Mouse (Mus musculus): ENCODE measurements around the gene Gmds. TPM values are rescaled to one million over a fixed set of nuclear protein-coding genes. Genes with fewer than 3 reads are reported as not detected.

Gene Gmds
- polyA plus RNA-seq, 1 experiment from 2014 or later, result 30.9 TPM

DNA sequence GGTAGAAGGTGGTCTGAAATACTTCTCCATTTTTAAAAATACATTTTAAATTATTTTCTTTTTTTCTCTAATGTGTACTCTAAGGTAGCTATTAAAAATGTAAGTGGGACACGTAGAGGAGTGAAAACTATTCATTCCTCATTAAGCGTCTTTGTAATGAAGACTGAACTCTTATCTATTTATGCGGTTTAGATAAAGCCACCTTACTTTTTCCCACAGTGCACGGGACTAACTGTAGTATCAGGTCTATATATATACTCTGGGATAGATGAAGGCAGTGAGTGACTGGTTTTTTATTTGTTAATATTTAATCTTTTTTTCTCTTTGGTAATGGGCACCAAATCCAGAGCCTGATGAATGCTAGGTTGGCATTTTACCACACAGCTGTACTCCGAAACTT lies 478.3 kb downstream of the Gmds start:
- 92% methylated on average over 5 of the region's 5 CpGs for WGBS
- no peak for ATAC-seq (replicated peaks; ENCODE audit: low FRiP score)
- H3K4me1 ChIP-seq (replicated peaks; ENCODE audit: control insufficient read depth, insufficient read depth, low read length), result no peaks in the 10 kb centered on the region
- no peak for DNase-seq (ENCODE audit: low spot score)
- no peaks in the 10 kb centered on the region for H3K9me3 ChIP-seq (ENCODE audit: control insufficient read depth, low read length)
- H3K4me2 ChIP-seq (ENCODE audit: low read depth, low read length, severe bottlenecking), result no peak overlapping the region
- no peak overlapping the region for H3K4me3 ChIP-seq (ENCODE audit: low read depth, low read length)
- H3K27ac ChIP-seq (ENCODE audit: low read depth, low read length), result no peak overlapping the region
- H3K36me3 ChIP-seq (ENCODE audit: control insufficient read depth, insufficient read depth, low read length), result no peaks in the 10 kb centered on the region
- H3K27me3 ChIP-seq (ENCODE audit: control insufficient read depth, insufficient read depth, low read length), result no peaks in the 10 kb centered on the region
- H3K9ac ChIP-seq (ENCODE audit: low read length), result no peak overlapping the region

DNA sequence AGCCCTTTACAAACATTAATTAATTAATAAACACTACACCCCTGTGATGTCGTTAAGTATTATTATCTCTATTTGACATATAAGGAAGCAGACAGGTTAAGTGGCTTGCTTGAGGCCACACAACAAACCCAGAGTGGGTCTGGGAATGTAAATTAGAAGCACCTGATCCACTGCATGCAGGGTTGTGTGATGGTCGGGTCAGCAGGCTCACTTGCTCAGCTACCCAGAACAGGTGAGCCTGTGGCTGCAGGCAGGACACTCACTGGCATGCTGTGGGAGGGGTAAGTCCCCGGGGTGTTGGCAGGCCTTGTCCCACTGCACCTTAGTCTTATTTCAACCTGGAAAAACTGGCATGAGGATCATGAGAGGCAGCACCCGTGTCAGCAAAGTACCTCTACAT lies 484.5 kb downstream of the Gmds start:
- no peaks in the 10 kb centered on the region for H3K4me1 ChIP-seq (replicated peaks; ENCODE audit: control insufficient read depth, insufficient read depth, low read length)
- H3K27me3 ChIP-seq (ENCODE audit: control insufficient read depth, insufficient read depth, low read length), result no peaks in the 10 kb centered on the region
- no peak overlapping the region for H3K4me2 ChIP-seq (ENCODE audit: low read depth, low read length, severe bottlenecking)
- DNase-seq (ENCODE audit: low spot score), result no peak
- WGBS, result 75% methylated on average over 4 of the region's 4 CpGs
- no peak for ATAC-seq (replicated peaks; ENCODE audit: low FRiP score)
- H3K4me3 ChIP-seq (ENCODE audit: low read depth, low read length), result no peak overlapping the region
- H3K9me3 ChIP-seq (ENCODE audit: control insufficient read depth, low read length), result no peaks in the 10 kb centered on the region
- no peaks in the 10 kb centered on the region for H3K36me3 ChIP-seq (ENCODE audit: control insufficient read depth, insufficient read depth, low read length)
- H3K9ac ChIP-seq (ENCODE audit: low read length), result no peak overlapping the region
- no peak overlapping the region for H3K27ac ChIP-seq (ENCODE audit: low read depth, low read length)

GRCm38 (mm10) chr13:31853564-31853963 lies 485.0 kb downstream of the Gmds start:
- H3K27ac ChIP-seq (ENCODE audit: low read depth, low read length), result no peak overlapping the region
- no peaks in the 10 kb centered on the region for H3K27me3 ChIP-seq (ENCODE audit: control insufficient read depth, insufficient read depth, low read length)

DNA sequence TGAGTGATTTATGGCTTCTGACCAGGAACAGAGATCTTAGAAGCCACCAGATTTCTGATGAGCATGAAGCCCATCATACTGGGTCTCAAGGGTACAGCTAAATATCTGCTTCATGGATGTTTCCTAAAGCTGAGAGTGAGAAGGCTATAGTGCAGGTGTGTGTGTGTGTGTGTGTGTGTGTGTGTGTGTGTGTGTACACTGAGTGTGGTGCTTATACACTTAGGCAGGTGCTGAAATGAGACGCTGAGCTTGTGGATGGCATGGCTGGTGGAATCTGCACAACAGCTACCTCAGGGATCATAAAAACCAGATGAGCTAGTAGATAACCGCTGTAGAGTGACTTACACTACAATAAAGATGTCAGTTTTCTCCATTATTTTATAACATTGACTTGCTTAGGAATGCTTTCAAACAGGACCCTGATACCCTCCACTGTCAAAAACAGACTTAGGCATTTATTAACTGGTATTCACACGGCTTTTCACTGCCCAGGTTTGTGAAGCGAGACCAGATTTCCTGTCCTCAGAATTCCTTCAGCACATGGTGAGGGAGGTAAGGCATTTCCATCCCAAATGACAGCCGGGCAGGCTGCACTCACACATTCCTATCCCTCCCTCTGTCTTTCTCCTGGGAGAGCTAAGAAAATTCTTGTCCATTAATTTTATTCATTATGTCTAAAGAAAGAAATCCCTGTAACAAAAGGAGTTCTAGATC lies 489.1 kb downstream of the Gmds start:
- Histone ChIP-seq H3K36me3 (ENCODE audit: control insufficient read depth, insufficient read depth, low read length) (no peaks in the 10 kb centered on the region), H3K4me1 (replicated peaks; ENCODE audit: control insufficient read depth, insufficient read depth, low read length) (no peaks in the 10 kb centered on the region), H3K27ac (ENCODE audit: low read depth, low read length) (no peak overlapping the region), H3K4me2 (ENCODE audit: low read depth, low read length, severe bottlenecking) (no peak overlapping the region), H3K9me3 (ENCODE audit: control insufficient read depth, low read length) (no peaks in the 10 kb centered on the region), H3K9ac (ENCODE audit: low read length) (no peak overlapping the region), H3K27me3 (ENCODE audit: control insufficient read depth, insufficient read depth, low read length) (no peaks in the 10 kb centered on the region), H3K4me3 (ENCODE audit: low read depth, low read length) (no peak overlapping the region)
- WGBS, result 59% methylated on average over 5 of the region's 5 CpGs
- DNase-seq (ENCODE audit: low spot score) (no peak), ATAC-seq (replicated peaks; ENCODE audit: low FRiP score) (no peak)

More at GRCm38 (mm10) chr13:31853564-31853963, 485.0 kb downstream of the Gmds start:
- Histone ChIP-seq H3K4me3 (ENCODE audit: low read depth, low read length) (no peak overlapping the region), H3K36me3 (ENCODE audit: control insufficient read depth, insufficient read depth, low read length) (no peaks in the 10 kb centered on the region), H3K9ac (ENCODE audit: low read length) (no peak overlapping the region), H3K4me2 (ENCODE audit: low read depth, low read length, severe bottlenecking) (no peak overlapping the region), H3K4me1 (replicated peaks; ENCODE audit: control insufficient read depth, insufficient read depth, low read length) (no peaks in the 10 kb centered on the region), H3K9me3 (ENCODE audit: control insufficient read depth, low read length) (no peaks in the 10 kb centered on the region)
- WGBS, result 54% methylated on average over 2 of the region's 2 CpGs
- DNase-seq (ENCODE audit: low spot score), result no peak
- ATAC-seq (replicated peaks; ENCODE audit: low FRiP score), result no peak

- H3K4me1 ChIP-seq (replicated peaks; ENCODE audit: control insufficient read depth, insufficient read depth, low read length), result no peaks in the 10 kb centered on the region
- no peaks in the 10 kb centered on the region for H3K36me3 ChIP-seq (ENCODE audit: control insufficient read depth, insufficient read depth, low read length)
- no peaks in the 10 kb centered on the region for H3K27me3 ChIP-seq (ENCODE audit: control insufficient read depth, insufficient read depth, low read length)
- ATAC-seq (replicated peaks; ENCODE audit: low FRiP score), result no peak
- 82% methylated on average over 4 of the region's 4 CpGs for WGBS
- DNase-seq (ENCODE audit: low spot score), result no peak
- H3K9ac ChIP-seq (ENCODE audit: low read length), result no peak overlapping the region
- no peak overlapping the region for H3K27ac ChIP-seq (ENCODE audit: low read depth, low read length)
- no peak overlapping the region for H3K4me3 ChIP-seq (ENCODE audit: low read depth, low read length)
- H3K9me3 ChIP-seq (ENCODE audit: control insufficient read depth, low read length), result no peaks in the 10 kb centered on the region
- H3K4me2 ChIP-seq (ENCODE audit: low read depth, low read length, severe bottlenecking), result no peak overlapping the region
Observed at GRCm38 (mm10) chr13:31835802-31836201, 502.7 kb downstream of the Gmds start.

GRCm38 (mm10) chr13:31830332-31830731 lies 508.2 kb downstream of the Gmds start:
- H3K27me3 ChIP-seq (ENCODE audit: control insufficient read depth, insufficient read depth, low read length), result no peaks in the 10 kb centered on the region
- H3K9ac ChIP-seq (ENCODE audit: low read length), result no peak overlapping the region
- WGBS, result 69% methylated on average over 9 of the region's 9 CpGs
- H3K4me3 ChIP-seq (ENCODE audit: low read depth, low read length), result no peak overlapping the region
- ATAC-seq (replicated peaks; ENCODE audit: low FRiP score), result no peak
- H3K4me1 ChIP-seq (replicated peaks; ENCODE audit: control insufficient read depth, insufficient read depth, low read length), result no peaks in the 10 kb centered on the region
- DNase-seq (ENCODE audit: low spot score), result no peak
- H3K9me3 ChIP-seq (ENCODE audit: control insufficient read depth, low read length), result no peaks in the 10 kb centered on the region
- no peaks in the 10 kb centered on the region for H3K36me3 ChIP-seq (ENCODE audit: control insufficient read depth, insufficient read depth, low read length)
- no peak overlapping the region for H3K27ac ChIP-seq (ENCODE audit: low read depth, low read length)
- no peak overlapping the region for H3K4me2 ChIP-seq (ENCODE audit: low read depth, low read length, severe bottlenecking)

DNA sequence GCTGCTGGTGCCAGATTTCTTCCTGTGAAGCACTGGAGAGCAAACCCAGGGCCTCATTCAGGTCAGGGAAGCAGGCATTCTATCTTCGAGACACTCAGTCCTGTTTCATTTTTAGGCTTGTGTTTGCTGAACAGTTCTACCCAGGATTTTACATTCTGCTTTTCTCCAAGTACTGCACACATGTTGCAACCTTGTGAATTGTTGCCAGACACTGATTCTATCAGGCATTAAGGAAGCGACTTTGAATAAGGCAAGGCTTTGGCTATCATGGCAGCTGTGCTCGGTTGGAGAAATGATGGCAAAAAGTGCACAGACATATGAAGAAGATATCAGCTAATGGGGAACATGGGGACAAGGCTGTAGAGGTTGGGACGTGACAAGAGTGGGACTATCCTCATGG lies 510.1 kb downstream of the Gmds start:
- 88% methylated on average over 4 of the region's 4 CpGs for WGBS
- Histone ChIP-seq H3K4me3 (ENCODE audit: low read depth, low read length) (no peak overlapping the region), H3K36me3 (ENCODE audit: control insufficient read depth, insufficient read depth, low read length) (no peaks in the 10 kb centered on the region), H3K9me3 (ENCODE audit: control insufficient read depth, low read length) (no peaks in the 10 kb centered on the region), H3K4me1 (replicated peaks; ENCODE audit: control insufficient read depth, insufficient read depth, low read length) (no peaks in the 10 kb centered on the region), H3K27me3 (ENCODE audit: control insufficient read depth, insufficient read depth, low read length) (no peaks in the 10 kb centered on the region; the same call in 1 of the 2 replicates), H3K9ac (ENCODE audit: low read length) (no peak overlapping the region), H3K27ac (ENCODE audit: low read depth, low read length) (no peak overlapping the region), H3K4me2 (ENCODE audit: low read depth, low read length, severe bottlenecking) (no peak overlapping the region)
- DNase-seq (ENCODE audit: low spot score), result no peak
- ATAC-seq (replicated peaks; ENCODE audit: low FRiP score), result no peak

GRCm38 (mm10) chr13:31827820-31828332 lies 510.7 kb downstream of the Gmds start:
- Histone ChIP-seq H3K4me1 (replicated peaks; ENCODE audit: control insufficient read depth, insufficient read depth, low read length) (no peaks in the 10 kb centered on the region), H3K9me3 (ENCODE audit: control insufficient read depth, low read length) (no peaks in the 10 kb centered on the region), H3K4me3 (ENCODE audit: low read depth, low read length) (no peak overlapping the region), H3K27me3 (ENCODE audit: control insufficient read depth, insufficient read depth, low read length) (no peaks in the 10 kb centered on the region; the same call in 1 of the 2 replicates), H3K9ac (ENCODE audit: low read length) (no peak overlapping the region), H3K27ac (ENCODE audit: low read depth, low read length) (no peak overlapping the region), H3K36me3 (ENCODE audit: control insufficient read depth, insufficient read depth, low read length) (no peaks in the 10 kb centered on the region), H3K4me2 (ENCODE audit: low read depth, low read length, severe bottlenecking) (no peak overlapping the region)
- ATAC-seq (replicated peaks; ENCODE audit: low FRiP score) (no peak), DNase-seq (ENCODE audit: low spot score) (no peak)
- WGBS, result 70% methylated on average over 3 of the region's 3 CpGs

DNA sequence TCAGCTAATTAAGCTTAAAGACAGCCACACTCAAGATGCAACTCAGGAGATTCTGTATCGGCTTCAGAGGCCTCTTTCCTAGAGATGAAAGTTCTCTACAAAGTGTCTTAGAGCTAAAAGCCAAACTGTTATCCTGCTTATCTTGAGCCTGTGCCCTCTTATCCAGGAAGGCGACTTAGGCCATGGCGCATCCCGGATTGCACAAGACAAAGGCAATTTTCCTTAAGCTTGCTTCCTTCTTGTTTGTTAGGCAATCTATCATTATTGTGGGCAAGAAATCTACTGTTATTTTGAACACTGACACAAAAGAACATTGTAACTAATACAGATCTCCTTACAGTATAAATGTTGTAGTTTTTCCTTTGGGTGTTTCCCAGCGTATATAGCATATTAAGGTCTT lies 511.4 kb downstream of the Gmds start:
- WGBS, result 78% methylated on average over 5 of the region's 5 CpGs
- ATAC-seq (replicated peaks; ENCODE audit: low FRiP score), result no peak

More for the DNA sequence above, 511.4 kb downstream of the Gmds start:
- Histone ChIP-seq H3K4me1 (replicated peaks; ENCODE audit: control insufficient read depth, insufficient read depth, low read length) (no peaks in the 10 kb centered on the region), H3K27ac (ENCODE audit: low read depth, low read length) (no peak overlapping the region), H3K36me3 (ENCODE audit: control insufficient read depth, insufficient read depth, low read length) (no peaks in the 10 kb centered on the region), H3K27me3 (ENCODE audit: control insufficient read depth, insufficient read depth, low read length) (no peaks in the 10 kb centered on the region; the same call in 1 of the 2 replicates), H3K4me2 (ENCODE audit: low read depth, low read length, severe bottlenecking) (no peak overlapping the region), H3K4me3 (ENCODE audit: low read depth, low read length) (no peak overlapping the region), H3K9me3 (ENCODE audit: control insufficient read depth, low read length) (no peaks in the 10 kb centered on the region), H3K9ac (ENCODE audit: low read length) (no peak overlapping the region)
- DNase-seq (ENCODE audit: low spot score), result no peak
